Mouse (Mus musculus) CH12.LX (cell line): ENCODE results near the gene Kcnk7. TPM values are rescaled to one million over a fixed set of nuclear protein-coding genes. Genes with fewer than 3 reads are reported as not detected.

Experiments used
- DNase-seq: peaks from one replicate; pipeline ENCODE4 v3.0.0-alpha.2; 2013; ENCODE audit errors: extremely low read depth
- H3K27ac ChIP-seq: 2 replicates; pipeline ENCODE4 v1.5.1; 2012; ENCODE audit warnings: low read depth, mild to moderate bottlenecking, control low read depth, moderate library complexity; ENCODE audit not compliant: insufficient read depth
- H3K27me3 ChIP-seq: replicated peaks from 2 replicates; pipeline ENCODE3; 2012; ENCODE audit warnings: inconsistent platforms
- H3K36me3 ChIP-seq, 2 experiments: replicated peaks in 1 of 2; 2 replicates each; pipeline versions ENCODE3 to v1.6.1; 2012; ENCODE audit warnings: inconsistent platforms in 1 of 2, low read length in 1 of 2, mild to moderate bottlenecking in 1 of 2, mixed read lengths in 1 of 2, moderate library complexity in 1 of 2; ENCODE audit not compliant: control insufficient read depth in 1 of 2, insufficient read depth in 1 of 2
- H3K4me1 ChIP-seq, 2 experiments: 2 replicates each; pipeline ENCODE4 v1.6.1; 2012; ENCODE audit warnings: inconsistent platforms in 1 of 2, moderate library complexity in 1 of 2; ENCODE audit not compliant: insufficient read depth in 2 of 2, control insufficient read depth in 1 of 2
- H3K4me2 ChIP-seq: 2 replicates; pipeline ENCODE4 v1.6.1; 2012; ENCODE audit warnings: low read depth, mild to moderate bottlenecking, control low read depth; ENCODE audit not compliant: poor library complexity, insufficient read depth, severe bottlenecking
- H3K4me3 ChIP-seq, 3 experiments: fragments of 150-350 bp in 1 of 3; sonication (generic) in 1 of 3; replicated peaks in 1 of 3; 2 replicates each; pipeline versions ENCODE3 to v1.5.1; 2011 to 2012; ENCODE audit warnings: low read depth in 2 of 3, low read length in 2 of 3, mild to moderate bottlenecking in 2 of 3, moderate library complexity in 2 of 3, control low read depth in 1 of 3, improper control_type of control experiment in 1 of 3, inconsistent platforms in 1 of 3, mixed read lengths in 1 of 3; ENCODE audit not compliant: poor library complexity in 1 of 3
- H3K79me2 ChIP-seq: replicated peaks from 2 replicates; pipeline ENCODE4 v1.6.1; 2012; ENCODE audit warnings: mild to moderate bottlenecking, moderate library complexity; ENCODE audit not compliant: control insufficient read depth, poor library complexity, insufficient read depth, severe bottlenecking; ENCODE audit errors: extremely low read depth
- H3K9ac ChIP-seq: 2 replicates; pipeline ENCODE4 v1.6.1; 2012; ENCODE audit warnings: low read depth, mild to moderate bottlenecking, control low read depth, moderate library complexity; ENCODE audit not compliant: insufficient read depth
- H3K9me3 ChIP-seq: replicated peaks from 2 replicates; pipeline ENCODE3; 2012; ENCODE audit warnings: low read length, inconsistent platforms, mixed read lengths
- CHD1 ChIP-seq: IDR thresholded peaks from 2 replicates; pipeline ENCODE4 v1.6.1; 2012; ENCODE audit warnings: low read depth, low read length, improper control_type of control experiment, inconsistent platforms
- CHD2 ChIP-seq: IDR thresholded peaks from 2 replicates; pipeline ENCODE4 v1.6.1; 2011; ENCODE audit warnings: low read length, improper control_type of control experiment
- CTCF ChIP-seq, 2 experiments: IDR thresholded peaks in 1 of 2; conservative IDR thresholded peaks in 1 of 2; 2 replicates each; pipeline ENCODE4 v1.5.1; 2011 to 2012; ENCODE audit warnings: low read depth in 2 of 2, low read length in 2 of 2, improper control_type of control experiment in 1 of 2, inconsistent platforms in 1 of 2, mild to moderate bottlenecking in 1 of 2, moderate library complexity in 1 of 2
- ETS1 ChIP-seq: conservative IDR thresholded peaks from 2 replicates; pipeline ENCODE4 v1.6.1; 2012; ENCODE audit warnings: low read depth, mild to moderate bottlenecking, inconsistent platforms, low read length, improper control_type of control experiment, moderate library complexity
- HCFC1 ChIP-seq: IDR thresholded peaks from 2 replicates; pipeline ENCODE4 v1.6.1; 2012; ENCODE audit warnings: low read depth, mild to moderate bottlenecking, inconsistent platforms, low read length, improper control_type of control experiment
- KAT2A ChIP-seq: IDR thresholded peaks from 2 replicates; pipeline ENCODE4 v1.6.1; 2012; ENCODE audit warnings: low read length, improper control_type of control experiment, inconsistent platforms; ENCODE audit not compliant: insufficient replicate concordance
- MAX ChIP-seq: IDR thresholded peaks from 2 replicates; pipeline ENCODE4 v1.6.1; 2011; ENCODE audit warnings: low read length, improper control_type of control experiment
- MAZ ChIP-seq: IDR thresholded peaks from 2 replicates; pipeline ENCODE4 v1.6.1; 2012; ENCODE audit warnings: low read depth, mild to moderate bottlenecking, inconsistent platforms, low read length, improper control_type of control experiment, moderate library complexity
- MEF2A ChIP-seq: IDR thresholded peaks from 2 replicates; pipeline ENCODE4 v1.6.1; 2014; ENCODE audit warnings: low read depth, mild to moderate bottlenecking, inconsistent platforms, low read length, improper control_type of control experiment, borderline replicate concordance
- MXI1 ChIP-seq: IDR thresholded peaks from 2 replicates; pipeline ENCODE4 v1.6.1; 2011; ENCODE audit warnings: mild to moderate bottlenecking, low read depth, low read length, improper control_type of control experiment
- NELFE ChIP-seq: IDR thresholded peaks from 2 replicates; pipeline ENCODE4 v1.6.1; 2011; ENCODE audit warnings: low read depth, low read length, improper control_type of control experiment
- NRF1 ChIP-seq: IDR thresholded peaks from 2 replicates; pipeline ENCODE4 v1.6.1; 2014; ENCODE audit warnings: low read depth, mild to moderate bottlenecking, inconsistent platforms, low read length, improper control_type of control experiment, moderate library complexity
- RAD21 ChIP-seq: IDR thresholded peaks from 2 replicates; pipeline ENCODE4 v1.6.1; 2011; ENCODE audit warnings: low read depth, mild to moderate bottlenecking, low read length, improper control_type of control experiment, moderate library complexity
- TBP ChIP-seq: conservative IDR thresholded peaks from 2 replicates; pipeline ENCODE4 v1.6.1; 2011; ENCODE audit warnings: low read depth, low read length, improper control_type of control experiment
- TCF12 ChIP-seq: IDR thresholded peaks from 2 replicates; pipeline ENCODE4 v1.6.1; 2014; ENCODE audit warnings: low read depth, mild to moderate bottlenecking, inconsistent platforms, low read length, improper control_type of control experiment
- USF1 ChIP-seq: IDR thresholded peaks from 2 replicates; pipeline ENCODE4 v1.6.1; 2014; ENCODE audit warnings: low read depth, mild to moderate bottlenecking, inconsistent platforms, low read length, improper control_type of control experiment
- USF2 ChIP-seq: conservative IDR thresholded peaks from 2 replicates; pipeline ENCODE4 v1.6.1; 2011; ENCODE audit warnings: low read depth, low read length, improper control_type of control experiment
- ZKSCAN1 ChIP-seq: IDR thresholded peaks from 2 replicates; pipeline ENCODE4 v1.6.1; 2012; ENCODE audit warnings: low read depth, inconsistent platforms, low read length, improper control_type of control experiment, borderline replicate concordance
- ZMIZ1 ChIP-seq: IDR thresholded peaks from 2 replicates; pipeline ENCODE4 v1.6.1; 2012; ENCODE audit warnings: low read depth, mild to moderate bottlenecking, inconsistent platforms, low read length, improper control_type of control experiment
- ZNF384 ChIP-seq: IDR thresholded peaks from 2 replicates; pipeline ENCODE4 v1.6.1; 2012; ENCODE audit warnings: low read depth, low read length, improper control_type of control experiment, inconsistent platforms
- dilution Hi-C: fragments of 300-500 bp; cut with MboI; formaldehyde crosslinking; loops from 2 replicates; pipeline ENCODE4 v1.14.3; 2020; ENCODE audit warnings: low sequenced_read_pairs; ENCODE audit not compliant: extremely low pct_unique_long_range_greater_than_20kb, extremely low pct_ligation_motif_present
- in situ Hi-C: fragments of 300-500 bp; cut with MboI; formaldehyde crosslinking; loops from 3 replicates; pipeline ENCODE4 v1.14.3; 2019; ENCODE audit warnings: low sequenced_read_pairs, low pct_ligation_motif_present, low pct_unique_long_range_greater_than_20kb, mixed read lengths
- polyA plus RNA-seq: library from polyadenylated mRNA; unstranded; fragments of >175 nt; gene quantifications from 2 replicates; pipeline ENCODE4 v1.2.1, GENCODE M21; 2012; ENCODE audit warnings: low read depth; ENCODE audit not compliant: insufficient read length
- total RNA-seq, 2 experiments: library from RNA; depleted of rRNA; stranded (reverse); fragments of 300-350 nt in 1 of 2; fragments of >200 nt in 1 of 2; gene quantifications; 2 replicates each; pipeline ENCODE4 v1.2.3; 2012 to 2014

Kcnk7 gene
- total and polyA plus RNA-seq, 3 experiments: 0.30 TPM; not detected in 2

DNA sequence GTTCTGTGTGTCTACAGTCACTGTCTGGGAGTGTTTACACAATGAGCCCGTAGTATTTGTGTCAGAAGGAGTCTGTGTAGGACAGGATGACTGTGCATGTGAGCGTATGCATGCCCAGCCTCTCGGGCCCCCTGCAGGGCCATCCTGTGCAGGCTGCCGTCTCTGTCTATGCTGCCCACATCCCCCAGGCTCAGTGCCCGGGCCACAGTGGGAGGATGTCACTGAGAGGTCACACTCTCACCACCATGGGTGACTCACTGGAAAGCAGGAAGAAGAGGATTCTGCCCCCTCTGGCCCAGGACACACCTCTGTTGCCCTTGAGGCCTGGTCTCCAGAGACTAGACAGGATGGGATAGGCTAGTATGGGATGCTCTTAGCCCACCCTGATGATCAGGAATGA lies 39.4 kb downstream of the Kcnk7 start:
- in situ Hi-C loops: no loop called here
- no peak for TF ChIP-seq NELFE
- no peak for TF ChIP-seq TCF12
- no peak for TF ChIP-seq TBP
- no peak for TF ChIP-seq RAD21
- TF ChIP-seq CHD1: no peak
- TF ChIP-seq CHD2: no peak
- no peak for TF ChIP-seq CTCF (conservative IDR thresholded peaks at IDR 0.05 in 1 of 2, IDR thresholded peaks at IDR 0.05 in 1 of 2; ENCODE audit: low read depth in 2 of 2, low read length in 2 of 2)
- no peak for TF ChIP-seq MAZ
- TF ChIP-seq MAX: no peak
- no peak for TF ChIP-seq NRF1
- TF ChIP-seq ZMIZ1: no peak
- TF ChIP-seq ZNF384: no peak
- TF ChIP-seq ETS1: no peak
- no peak for TF ChIP-seq KAT2A
- TF ChIP-seq USF1: no peak
- TF ChIP-seq MXI1: no peak
- TF ChIP-seq USF2: no peak
- no peak for TF ChIP-seq MEF2A
- no peak for TF ChIP-seq HCFC1
- dilution Hi-C loops: no loop called here

DNA sequence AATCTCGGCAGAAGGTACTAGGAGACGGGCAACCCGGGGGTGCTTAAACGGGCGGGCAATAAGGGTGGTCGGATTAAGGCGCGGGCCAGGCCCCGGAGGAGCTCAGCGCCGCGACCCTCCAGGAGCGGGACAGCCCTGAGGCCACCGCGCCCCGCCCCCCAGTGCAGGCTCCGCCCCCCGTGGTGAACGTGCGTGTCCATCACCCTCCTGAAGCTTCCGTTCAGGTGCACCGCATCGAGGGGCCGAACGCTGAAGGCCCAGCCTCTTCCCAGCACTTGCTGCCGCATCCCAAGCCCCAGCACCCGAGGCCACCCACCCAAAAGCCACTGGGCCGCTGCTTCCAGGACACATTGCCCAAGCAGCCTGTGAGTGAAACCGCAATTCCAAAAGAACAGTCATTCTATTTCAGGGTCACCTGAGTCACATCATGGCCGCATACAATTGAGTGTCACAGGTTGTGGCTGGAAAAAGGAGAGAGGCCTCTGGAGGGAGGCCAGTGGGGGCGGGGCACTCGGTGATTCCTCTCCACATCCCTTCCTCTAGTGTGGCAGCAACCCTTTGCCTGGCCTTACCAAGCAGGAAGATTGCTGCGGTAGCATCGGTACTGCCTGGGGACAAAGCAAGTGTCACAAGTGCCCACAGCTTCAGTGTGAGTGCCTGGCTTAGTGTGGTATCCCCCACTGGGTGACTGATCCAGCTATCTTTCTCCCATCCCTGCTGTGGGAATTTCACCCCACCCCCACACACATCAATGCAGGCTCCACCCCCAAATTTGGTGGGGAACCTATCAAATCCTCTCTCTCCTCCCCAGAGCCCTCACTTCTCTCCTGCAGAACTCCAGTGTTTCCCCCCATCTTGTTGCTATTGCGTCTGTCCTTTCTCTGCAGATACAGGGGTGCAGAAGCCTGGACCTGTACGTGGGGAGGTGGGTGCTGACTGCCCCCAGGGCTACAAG lies 41.9 kb downstream of the Kcnk7 start:
- in situ Hi-C loops: no loop called here
- H3K27ac ChIP-seq: no peak overlapping the region
- TF ChIP-seq TCF12: no peak
- no peak for TF ChIP-seq ZKSCAN1
- no peak for TF ChIP-seq CHD1
- TF ChIP-seq, all 38 proteins: peak for 0
- Histone ChIP-seq H3K4me3 (no peak overlapping the region), H3K9ac (no peak overlapping the region), H3K36me3 (no peaks in the 10 kb centered on the region), H3K79me2 (no peaks in the 10 kb centered on the region), H3K9me3 (no peaks in the 10 kb centered on the region), H3K4me2 (no peak overlapping the region), H3K4me1 (peaks cover 20 to 24% of the 10 kb centered on the region in 2 experiments), H3K27me3 (peaks cover 40% of the 10 kb centered on the region)
- no peak for DNase-seq
- dilution Hi-C loops: no loop called here

More for the DNA sequence above, 39.4 kb downstream of the Kcnk7 start:
- peaks cover 20 to 24% of the 10 kb centered on the region in 2 experiments for H3K4me1 ChIP-seq
- H3K79me2 ChIP-seq: no peaks in the 10 kb centered on the region
- no peak overlapping the region for H3K9ac ChIP-seq
- no peak for DNase-seq
- no peaks in the 10 kb centered on the region for H3K36me3 ChIP-seq
- H3K4me3 ChIP-seq: no peak overlapping the region
- H3K27ac ChIP-seq: no peak overlapping the region
- no peak overlapping the region for H3K4me2 ChIP-seq
- no peaks in the 10 kb centered on the region for H3K9me3 ChIP-seq
- peaks cover 34% of the 10 kb centered on the region for H3K27me3 ChIP-seq
